In the genomic region with DNA sequence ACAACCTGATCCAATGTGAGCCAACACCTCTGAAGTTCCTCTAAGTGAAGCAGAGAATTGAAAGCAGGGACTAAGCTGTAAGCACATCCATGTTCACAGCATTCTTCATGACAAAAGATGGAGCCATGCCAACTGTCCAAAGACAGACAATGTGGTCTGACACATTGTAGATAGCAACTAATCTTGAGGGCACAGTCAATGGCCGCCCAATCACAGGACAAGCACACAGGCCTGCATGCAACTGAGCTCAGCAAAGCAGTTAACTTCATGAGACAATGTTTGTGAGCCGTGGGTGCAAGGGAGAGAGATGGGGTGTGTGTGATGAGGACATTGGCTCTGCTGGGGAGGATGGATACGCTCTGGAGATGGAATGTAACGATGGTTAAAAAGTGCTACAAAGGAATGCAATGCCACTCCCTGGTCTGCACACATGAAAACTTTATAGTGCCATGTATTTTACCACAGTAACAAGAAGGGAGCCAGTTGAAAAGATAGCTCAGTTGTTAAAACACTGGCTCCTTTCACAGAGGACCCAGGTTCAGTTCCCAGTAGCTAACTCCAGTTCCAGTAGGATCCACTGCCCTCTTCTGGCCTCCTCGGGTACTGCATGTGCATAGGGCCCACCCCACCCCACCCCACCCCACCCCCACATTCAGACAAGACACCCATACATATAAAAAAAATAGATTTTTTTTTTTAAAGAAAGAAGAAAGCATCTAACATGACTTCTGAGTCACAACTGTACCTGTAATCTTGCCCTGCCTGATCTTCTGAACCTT, we compare ENCODE assay signal across 9 mouse cellular contexts. TPM values are rescaled to one million over a fixed set of nuclear protein-coding genes. Genes with fewer than 3 reads are reported as not detected.
DNase-seq lines count a peak whose midpoint lies in the region; ATAC-seq and TF ChIP-seq lines count a peak whose summit lies in the region.
"Had no signal": no experiment of that assay in that cellular context is flagged by ENCODE, and none has a peak within 500 bp of the region (broad histone marks: within the 10 kb centered on the region; RNA-seq: fewer than 3 reads in every experiment).

No protein-coding gene starts in this region.

- H3K4me2 ChIP-seq in kidney, embryonic 15.5 days = no peak overlapping the region
- H3K4me2 ChIP-seq in CH12.LX (ENCODE audit: insufficient read depth, low read depth, poor library complexity, severe bottlenecking) = no peak overlapping the region
- H3K4me2 ChIP-seq in forebrain, embryonic 12.5 days = no peak overlapping the region

- ATAC-seq in kidney, embryonic 15.5 days (replicated peaks; ENCODE audit: low FRiP score) = no peak
- ATAC-seq in forebrain, embryonic 12.5 days (ENCODE audit: low FRiP score) = no peak
- ATAC-seq: forebrain, embryonic 14.5 days had no signal

- H3K27me3 ChIP-seq in kidney, embryonic 15.5 days = no peaks in the 10 kb centered on the region
- H3K27me3 ChIP-seq in CH12.LX (replicated peaks) = no peaks in the 10 kb centered on the region
- H3K27me3 ChIP-seq in forebrain, embryonic 12.5 days = no peaks in the 10 kb centered on the region

- peaks cover 28% of the 10 kb centered on the region for H3K36me3 ChIP-seq in kidney, embryonic 15.5 days
- peaks cover 63 to 78% of the 10 kb centered on the region in 2 experiments for H3K36me3 ChIP-seq in CH12.LX (replicated peaks in 1 of 2; ENCODE audit: control insufficient read depth in 1 of 2, insufficient read depth in 1 of 2, low read length in 1 of 2)
- peaks cover 58% of the 10 kb centered on the region for H3K36me3 ChIP-seq in forebrain, embryonic 12.5 days (replicated peaks)

- TF ChIP-seq CTCF in CH12.LX (conservative IDR thresholded peaks at IDR 0.05 in 1 of 2, IDR thresholded peaks at IDR 0.05 in 1 of 2; ENCODE audit: low read depth in 2 of 2, low read length in 2 of 2) = peak; percentile 47 to 49; a peak in 3 of 4 replicates
- TF ChIP-seq CTCF in embryonic fibroblast, embryonic 13.5 days (IDR thresholded peaks at IDR 0.05; ENCODE audit: borderline replicate concordance, insufficient read depth, low read length) = peak; percentile 16; the same call in 1 of the 2 replicates

- H3K27ac ChIP-seq in kidney, embryonic 15.5 days = no peak overlapping the region
- H3K27ac ChIP-seq in CH12.LX (ENCODE audit: insufficient read depth, low read depth) = no peak overlapping the region
- no peak overlapping the region for H3K27ac ChIP-seq in embryonic fibroblast, embryonic 13.5 days (ENCODE audit: insufficient read depth, low read length)
- no peak overlapping the region for H3K27ac ChIP-seq in forebrain, embryonic 12.5 days

- TF ChIP-seq POLR2A in CH12.LX (IDR thresholded peaks at IDR 0.05; ENCODE audit: low read depth, low read length) = no peak
- no peak for TF ChIP-seq POLR2A in embryonic fibroblast, embryonic 13.5 days (IDR thresholded peaks at IDR 0.05; ENCODE audit: low read depth, low read length)

- dilution Hi-C loops in CH12.LX (cut with MboI; ENCODE audit: extremely low pct_ligation_motif_present, extremely low pct_unique_long_range_greater_than_20kb, low sequenced_read_pairs) = no loop called here

- in situ Hi-C loops in CH12.LX (cut with MboI; ENCODE audit: low pct_ligation_motif_present, low pct_unique_long_range_greater_than_20kb, low sequenced_read_pairs) = no loop called here

- H3K9ac ChIP-seq in kidney, embryonic 15.5 days = no peak overlapping the region
- no peak overlapping the region for H3K9ac ChIP-seq in CH12.LX (ENCODE audit: insufficient read depth, low read depth)
- no peak overlapping the region for H3K9ac ChIP-seq in forebrain, embryonic 12.5 days

- 75% methylated on average over 5 of the region's 5 CpGs for WGBS in kidney, embryonic 15.5 days
- WGBS in forebrain, embryonic 12.5 days = 82% methylated on average over 5 of the region's 5 CpGs

- no peaks in the 10 kb centered on the region for H3K79me2 ChIP-seq in CH12.LX (replicated peaks; ENCODE audit: control insufficient read depth, extremely low read depth, insufficient read depth, poor library complexity, severe bottlenecking)

- intact Hi-C loops in left cerebral cortex, postnatal 10 days (cut with DNase I) = no loop called here

- DNase-seq in kidney, adult 18-20 months = peak; percentile 34
- peak; percentile 27 for DNase-seq in CH12.LX (ENCODE audit: extremely low read depth)
- peak; percentile 70 for DNase-seq in naive thymus-derived CD4-positive, alpha-beta T cell, adult 2 months (ENCODE audit: low read depth)
- DNase-seq in left cerebral cortex, postnatal 10 days (ENCODE audit: extremely low spot score in 1 of 2, low spot score in 2 of 2) = no peak
- DNase-seq in left cerebral cortex, adult 9 months (ENCODE audit: low spot score in 2 of 2) = no peak

- peak; percentile 29 for TF ChIP-seq RAD21 in CH12.LX (IDR thresholded peaks at IDR 0.05; ENCODE audit: low read depth, low read length)

- no peaks in the 10 kb centered on the region for H3K9me3 ChIP-seq in kidney, embryonic 15.5 days (replicated peaks)
- no peaks in the 10 kb centered on the region for H3K9me3 ChIP-seq in CH12.LX (replicated peaks; ENCODE audit: low read length)
- no peaks in the 10 kb centered on the region for H3K9me3 ChIP-seq in forebrain, embryonic 12.5 days

- no peak overlapping the region for H3K4me3 ChIP-seq in kidney, embryonic 15.5 days (replicated peaks)
- H3K4me3 ChIP-seq in CH12.LX (replicated peaks in 1 of 3; ENCODE audit: low read depth in 2 of 3, low read length in 2 of 3, poor library complexity in 1 of 3) = no peak overlapping the region
- H3K4me3 ChIP-seq in embryonic fibroblast, embryonic 13.5 days (ENCODE audit: insufficient read depth, low read length) = no peak overlapping the region
- no peak overlapping the region for H3K4me3 ChIP-seq in forebrain, embryonic 12.5 days (replicated peaks)

- H3K4me1 ChIP-seq in kidney, embryonic 15.5 days = no peaks in the 10 kb centered on the region
- no peaks in the 10 kb centered on the region for H3K4me1 ChIP-seq in CH12.LX (ENCODE audit: control insufficient read depth in 1 of 2, insufficient read depth in 2 of 2)
- H3K4me1 ChIP-seq in embryonic fibroblast, embryonic 13.5 days (ENCODE audit: control insufficient read depth, insufficient read depth, low read length) = no peaks in the 10 kb centered on the region
- no peaks in the 10 kb centered on the region for H3K4me1 ChIP-seq in forebrain, embryonic 12.5 days

- no peak for TF ChIP-seq EP300 in CH12.LX (IDR thresholded peaks at IDR 0.05; ENCODE audit: low read length)

TF ChIP-seq in CH12.LX, 34 proteins besides CTCF, POLR2A, EP300 and RAD21:
- TF ChIP-seq JUND (conservative IDR thresholded peaks at IDR 0.05; ENCODE audit: low read depth, low read length) (no peak), SMC3 (IDR thresholded peaks at IDR 0.05; ENCODE audit: low read depth, low read length) (peak; percentile 39)

RNA-seq across cellular contexts. Expression of gene Nup210, which starts 31.3 kb away (rescaled TPM):
- polyA plus RNA-seq in kidney, embryonic 15.5 days (2015; fragmentation: Nextera tagmentation; extraction: Ambion mirVana) = 22.8 and 24.2 TPM in 2 replicates
- total RNA-seq in CH12.LX (2012; rRNA removed) (103 TPM in 2 replicates), CH12.LX (2014; rRNA removed) (40.5 and 41.9 TPM in 2 replicates)
- 56.9 and 73.1 TPM in 2 replicates for polyA plus RNA-seq in CH12.LX (2012; ENCODE audit: insufficient read length, low read depth)
- 1.3 TPM in 1 of 2 replicates, not detected in the other for polyA plus RNA-seq in embryonic fibroblast, embryonic 13.5 days (2011; ENCODE audit: insufficient read length, low read depth, missing spikeins)
- polyA plus RNA-seq in forebrain, embryonic 12.5 days (2016; fragmentation: Nextera tagmentation; extraction: Ambion mirVana) = 32.7 and 37.9 TPM in 2 replicates
- total RNA-seq in left cerebral cortex, postnatal 10 days (2021) = 10 to 100 TPM; 35.6 to 36.7 TPM

Comparison
In these comparisons a context has a peak if more than half of its experiments do, and no peak if none do; other contexts are left out.
1. DNase-seq: peak in kidney, adult 18-20 months (single experiment), CH12.LX (single experiment) and naive thymus-derived CD4-positive, alpha-beta T cell, adult 2 months (single experiment); none in left cerebral cortex, postnatal 10 days (0 of 2) and left cerebral cortex, adult 9 months (0 of 2).
2. RNA of gene Nup210, which starts 31.3 kb away (polyA plus RNA-seq): 56.9 to 73.1 TPM in CH12.LX, 32.7 to 37.9 TPM in forebrain, embryonic 12.5 days and 22.8 to 24.2 TPM in kidney, embryonic 15.5 days; 1.3 TPM in embryonic fibroblast, embryonic 13.5 days; every median in the first group is over 10 times any median in the second.